Mouse (Mus musculus): ENCODE measurements at regions not wholly inside any gene's neighbourhood (a gene's known extent, or its start where the extent isn't known, plus 50 kb on each side); places are given as distances from the start of the nearest gene placed in this dataset.

DNA sequence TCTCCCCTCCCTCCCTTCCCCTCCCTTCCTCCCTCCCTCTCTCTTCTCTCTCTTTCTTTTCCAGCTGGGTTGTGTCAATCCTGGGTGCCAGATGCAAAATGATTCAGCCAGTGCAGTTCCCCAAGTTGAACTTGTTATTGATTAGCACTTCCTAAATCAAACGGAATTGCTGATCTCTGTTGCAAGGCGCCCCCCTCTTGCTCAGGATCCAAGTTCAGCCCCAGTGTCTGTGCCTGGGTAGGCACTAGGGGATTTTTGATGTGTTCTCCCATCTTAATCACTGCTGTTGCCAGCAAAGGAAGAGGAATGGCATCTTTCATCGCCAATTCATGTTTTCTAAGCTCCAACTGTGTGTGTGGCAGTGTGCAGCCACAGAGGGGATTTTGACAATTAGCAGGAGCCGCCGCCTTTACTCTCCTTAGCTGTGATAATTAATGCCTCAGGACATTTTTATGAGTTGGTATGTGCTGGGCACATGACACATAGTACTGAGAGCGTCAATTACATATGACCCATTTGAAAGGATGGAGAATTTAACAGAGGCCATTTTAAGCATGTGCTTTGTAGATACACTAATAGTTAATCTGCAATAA is 125.9 kb upstream of the Veph1 start:
- no peak for DNase-seq

DNA sequence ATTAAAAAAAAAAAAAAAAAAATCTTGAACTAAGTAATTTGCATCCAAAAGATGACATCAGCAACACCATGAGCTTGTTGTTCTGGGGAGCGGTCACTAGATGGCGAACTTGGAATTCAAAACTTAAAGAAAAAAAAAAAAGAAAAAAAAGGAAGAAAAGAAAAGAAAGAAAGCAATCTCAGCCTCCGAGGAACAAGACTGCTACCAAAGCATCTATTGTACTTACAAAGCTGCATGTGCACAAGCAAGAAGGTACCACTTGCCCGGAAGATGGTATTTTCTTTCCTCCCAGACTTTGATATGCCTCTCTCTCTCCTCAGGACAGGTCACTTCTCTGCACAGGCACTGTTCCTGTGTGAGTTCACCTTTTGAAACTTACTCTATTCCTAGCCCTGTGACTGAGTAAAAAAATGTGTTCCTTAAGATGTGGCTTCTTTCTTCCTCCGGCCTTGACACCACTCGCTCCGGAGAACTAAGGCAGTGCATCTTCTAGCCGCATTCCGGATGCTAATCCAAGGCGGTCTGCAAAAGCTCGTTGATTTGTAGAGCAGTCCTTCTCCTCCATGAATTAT is 114.2 kb upstream of the Veph1 start:
- peak; percentile 6 for DNase-seq

DNA sequence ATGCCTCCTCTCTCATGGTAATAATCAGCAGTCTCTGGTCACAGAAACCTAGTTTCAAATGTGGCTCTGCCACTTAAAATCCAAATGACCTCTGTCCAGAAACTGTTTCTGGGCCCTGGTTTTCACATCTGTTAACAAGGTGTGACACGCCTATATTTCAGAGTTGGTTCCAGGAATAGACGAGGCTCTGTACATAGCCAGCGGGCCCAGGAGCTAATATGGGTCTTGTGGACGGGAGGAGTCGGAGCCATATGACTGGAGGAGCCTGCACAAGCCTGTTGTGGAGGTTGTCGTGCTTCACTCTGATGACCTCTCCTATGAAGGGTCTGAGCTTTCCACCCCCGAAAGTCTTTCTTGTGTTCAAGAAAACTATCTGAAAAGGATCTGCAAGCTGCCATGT is 112.2 kb upstream of the Veph1 start:
- DNase-seq: no peak

DNA sequence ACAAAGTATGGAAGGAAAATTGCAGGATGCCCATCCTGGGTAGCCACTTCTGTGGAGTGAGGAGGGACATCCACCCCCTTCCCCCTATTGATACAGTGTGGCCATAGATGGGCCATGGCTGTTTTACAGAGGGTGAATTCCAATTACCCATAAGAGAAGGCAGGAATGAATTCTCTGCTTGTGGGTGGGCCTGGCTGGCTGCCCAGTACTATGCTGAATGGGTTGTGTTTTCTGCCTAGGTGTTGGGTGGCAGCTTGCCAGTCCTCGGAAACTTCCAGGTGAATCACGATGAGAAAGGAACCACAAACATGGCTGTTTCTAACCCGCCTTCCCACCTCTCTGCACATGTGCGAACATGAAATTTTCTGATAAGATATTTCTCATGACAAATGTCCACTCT is 109.0 kb upstream of the Veph1 start:
- DNase-seq: no peak

DNA sequence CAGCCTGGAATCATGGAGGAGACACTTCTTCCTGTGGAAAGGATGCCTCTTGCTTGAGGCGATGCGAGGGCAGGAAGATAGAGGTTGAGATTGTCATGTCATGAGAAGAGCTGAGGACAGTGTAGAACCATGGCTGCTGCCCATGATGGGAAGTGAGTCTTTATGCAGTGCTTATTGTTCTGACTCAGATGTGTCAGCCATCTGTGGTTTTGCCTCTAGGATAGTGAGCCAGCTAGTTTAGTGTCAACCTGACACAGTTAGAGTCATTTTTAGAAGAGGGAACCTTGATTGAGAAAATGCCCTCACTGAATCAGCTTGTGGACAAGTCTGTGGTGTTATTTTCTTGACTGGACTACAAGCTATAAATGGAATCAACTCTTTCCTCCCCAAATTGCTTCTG is 107.1 kb upstream of the Veph1 start:
- DNase-seq: no peak

DNA sequence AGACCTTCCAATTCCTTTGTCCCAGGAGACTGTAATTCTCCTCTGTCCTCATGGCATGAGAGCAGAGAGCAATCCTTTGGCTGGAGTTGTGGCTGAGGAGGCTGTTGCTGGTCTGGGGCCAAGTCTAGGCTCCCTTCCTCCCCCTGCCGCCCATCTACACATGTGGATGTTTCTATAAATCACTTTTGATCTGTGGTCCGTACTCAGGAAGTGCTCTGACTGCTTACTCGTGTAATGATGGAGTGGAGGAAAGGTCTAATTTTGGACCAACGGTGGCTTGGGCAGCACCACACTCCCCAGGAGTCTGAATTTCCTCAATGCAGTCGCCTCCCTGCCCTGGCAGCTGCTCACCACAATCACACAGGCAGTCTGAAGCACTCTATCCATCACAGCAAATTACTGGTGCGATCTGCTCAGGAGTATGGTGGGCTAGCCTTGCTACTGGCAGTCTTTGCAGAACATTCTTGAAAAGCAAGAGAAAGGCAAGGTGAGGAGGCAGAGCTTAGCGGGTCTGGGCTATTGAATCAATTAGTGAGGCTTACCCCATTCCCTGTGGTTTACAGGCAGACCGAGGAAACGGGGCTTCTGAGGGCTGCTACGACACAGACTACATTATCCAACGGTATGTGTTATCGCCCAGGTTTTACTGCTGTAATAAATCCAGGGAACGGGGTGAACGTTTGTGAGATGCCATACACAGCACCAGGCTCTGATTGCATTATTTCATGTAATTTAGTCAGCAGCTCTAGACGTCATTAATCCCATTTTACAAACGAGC is 104.3 kb upstream of the Veph1 start:
- peak; percentile 31 for DNase-seq

DNA sequence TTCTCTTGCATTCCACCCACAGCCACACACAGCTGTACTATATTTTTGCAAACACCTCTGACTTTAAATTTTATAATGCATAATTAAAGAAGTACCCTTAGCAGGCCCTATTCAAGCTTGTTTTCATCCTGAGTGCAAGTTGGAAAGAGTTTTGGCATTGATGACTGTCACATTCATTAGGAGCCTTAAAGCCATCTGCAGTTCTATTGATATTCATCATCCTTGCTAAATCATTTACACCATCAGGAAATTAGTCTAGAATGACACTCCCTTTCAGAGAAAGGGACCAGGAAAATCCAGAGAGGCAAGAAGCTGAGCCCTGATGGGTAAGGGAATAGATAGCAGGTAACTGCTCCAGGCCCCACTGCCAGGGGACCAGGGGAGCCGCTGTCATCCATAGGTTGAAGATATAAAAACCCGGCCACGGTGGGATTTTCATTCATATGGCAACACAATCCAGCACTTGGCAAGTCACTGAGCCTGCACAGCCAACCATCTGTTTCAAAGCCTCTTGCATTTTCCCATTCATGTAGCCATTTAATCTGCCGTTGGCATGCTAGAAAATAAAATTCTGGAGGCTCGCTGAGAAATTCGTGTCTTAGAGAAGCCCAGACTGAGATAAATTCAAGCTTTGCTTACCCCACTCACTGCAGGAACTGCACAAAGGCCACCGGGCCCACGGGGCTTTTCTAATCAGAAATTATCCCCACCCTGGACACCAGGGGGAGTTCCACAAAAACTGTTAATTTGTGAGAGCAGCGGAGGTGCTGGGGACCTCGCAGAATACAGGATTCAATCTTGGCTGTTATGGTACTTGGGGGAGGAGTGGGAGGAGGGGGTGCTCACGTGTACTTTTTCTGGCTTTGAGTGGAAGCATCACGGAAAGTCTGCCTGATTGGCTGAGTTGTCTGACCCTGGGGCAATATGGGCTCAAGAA is 101.8 kb upstream of the Veph1 start:
- no peak for DNase-seq

DNA sequence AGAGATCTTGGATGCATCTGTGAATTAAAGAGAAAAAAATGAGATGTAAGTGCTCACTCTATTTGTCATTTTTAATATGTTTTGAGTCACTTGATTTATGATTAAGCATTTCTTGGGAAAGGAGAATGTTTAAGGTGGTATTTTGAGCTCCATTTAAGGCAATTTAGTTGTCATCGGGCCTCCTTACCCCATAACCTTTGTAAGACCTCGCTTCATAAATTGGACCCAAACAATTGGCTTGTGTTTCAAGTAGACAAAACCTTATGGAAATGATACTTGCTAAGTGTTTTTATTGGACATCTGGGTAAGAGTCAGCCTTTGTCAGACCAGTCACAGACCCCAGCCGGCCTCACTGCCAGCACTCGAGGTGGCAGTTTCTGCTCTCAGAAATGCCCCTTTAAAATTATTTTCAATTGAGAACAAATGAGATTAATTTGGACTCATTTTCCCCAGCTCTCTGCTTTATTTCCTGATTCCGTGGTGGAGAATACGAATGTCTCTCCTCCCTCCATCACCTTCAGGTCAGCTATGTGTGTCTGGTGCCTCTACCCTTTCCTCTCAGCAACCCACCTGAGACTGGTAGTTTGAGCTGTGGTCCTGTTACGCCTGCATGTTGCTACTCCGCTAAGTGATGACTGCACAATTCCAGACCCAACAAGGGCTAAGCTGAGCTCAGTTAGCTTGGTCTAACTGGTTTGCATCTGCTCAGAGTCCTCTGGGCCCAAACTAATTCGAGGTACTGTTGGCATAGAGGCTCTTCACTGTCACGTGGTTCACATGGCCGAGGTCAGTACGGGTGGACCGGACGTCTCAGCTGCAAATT is 78.7 kb upstream of the Veph1 start:
- no peak for DNase-seq

DNA sequence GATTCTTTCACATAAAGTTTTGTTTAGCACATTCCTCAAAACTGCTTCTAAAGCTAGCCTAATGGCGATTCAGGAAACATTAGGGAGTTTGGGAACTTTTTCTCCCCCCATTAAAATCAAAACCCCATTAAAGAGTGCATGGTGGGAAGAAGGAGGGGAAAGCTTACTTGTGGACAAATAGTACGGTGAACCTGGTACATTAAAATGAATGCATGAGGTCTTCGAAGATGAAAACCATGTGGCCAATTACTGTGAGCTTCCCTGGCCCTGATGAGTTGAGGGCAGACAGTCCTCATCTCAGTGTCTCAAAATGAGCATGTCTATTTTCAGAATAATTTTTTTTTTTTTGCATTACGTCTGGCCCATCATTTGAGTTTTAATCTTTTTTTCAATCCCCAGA is 78.0 kb upstream of the Veph1 start:
- no peak for DNase-seq

DNA sequence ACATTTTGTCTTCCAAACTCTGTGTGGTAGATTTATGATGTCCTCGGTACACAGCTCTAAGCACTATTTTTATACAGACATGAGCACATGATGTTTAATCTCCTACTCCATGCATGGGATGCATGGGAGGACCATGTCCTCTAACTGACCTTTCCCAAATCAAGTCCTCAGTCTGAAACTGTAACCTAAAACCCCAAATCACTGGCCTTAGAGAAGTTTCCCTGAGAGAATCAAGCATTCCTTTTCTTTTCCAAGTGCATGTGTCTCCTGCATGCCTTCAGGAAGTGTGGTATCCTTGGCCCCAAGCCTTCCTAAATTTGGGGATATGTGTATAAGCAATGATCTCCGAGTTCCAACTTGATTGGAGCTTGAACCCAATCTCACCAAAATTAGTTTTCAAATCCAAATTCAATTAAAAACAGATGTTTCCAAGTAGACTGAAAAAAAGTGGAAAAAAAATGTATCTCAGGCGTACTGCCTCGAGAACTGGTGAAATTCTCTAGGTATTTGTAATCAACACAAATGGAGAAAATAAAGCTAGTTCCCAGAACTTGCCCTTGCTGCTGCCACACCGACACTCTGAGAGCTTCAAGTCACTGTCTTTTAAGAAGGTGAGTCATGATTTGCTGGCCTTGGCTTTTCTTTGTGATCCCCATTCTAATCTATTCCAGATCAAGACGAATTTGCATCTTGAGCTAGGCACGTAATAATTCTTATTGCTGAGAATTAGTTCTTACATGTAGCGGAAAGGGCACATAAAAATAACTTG is 77.4 kb upstream of the Veph1 start:
- no peak for DNase-seq

Data from adrenal gland, postnatal 14 days (tissue).